Mouse (Mus musculus) G1E (cell line): ENCODE data around the gene Eml2.
A peak's percentile ranks its signal among the peaks of the same experiment; 100 is the strongest.

Source experiments
- CTCF ChIP-seq: IDR thresholded peaks from 2 replicates; pipeline ENCODE4 v1.5.1; 2012; ENCODE audit warnings: low read depth, low read length, inconsistent platforms, mixed read lengths
- GATA1 ChIP-seq: IDR thresholded peaks from 2 replicates; pipeline ENCODE4 v1.6.1; 2012; ENCODE audit warnings: borderline replicate concordance, low read length, inconsistent platforms, mixed read lengths

DNA sequence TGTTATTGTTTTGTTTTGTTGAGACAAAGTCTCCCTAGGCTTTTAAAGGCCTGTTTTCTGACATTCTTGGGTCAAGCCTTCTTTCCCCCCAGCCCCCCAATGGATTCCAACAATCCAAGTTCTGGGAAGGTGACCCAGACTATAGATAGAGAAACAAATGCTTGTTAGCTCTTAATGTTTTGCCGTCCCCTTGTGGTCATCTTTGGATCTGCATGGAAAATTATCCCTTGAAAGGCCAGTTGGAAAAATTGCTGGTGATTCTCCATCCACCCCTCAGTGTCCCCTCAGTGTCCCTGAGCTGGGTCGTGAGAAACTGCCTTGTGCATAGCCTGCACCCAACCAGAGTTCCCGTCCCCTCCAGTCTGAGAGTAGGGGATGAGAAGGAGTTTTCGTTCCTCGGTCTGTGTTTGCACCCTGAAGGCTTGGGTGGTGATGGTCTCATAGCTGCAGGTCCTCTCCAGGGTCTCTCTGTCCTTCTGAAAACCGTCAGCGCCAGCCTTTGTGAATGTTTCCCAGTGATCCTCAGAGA is 32.8 kb downstream of the Eml2 start:
- TF ChIP-seq CTCF (peak; percentile 74), GATA1 (no peak)
